Mouse (Mus musculus) erythroblast, embryonic 14.5 days (primary cell): ENCODE measurements around the gene Nxnl1. TPM values are rescaled to one million over a fixed set of nuclear protein-coding genes. Genes with fewer than 3 reads are reported as not detected.

ENCODE experiments used
- H3K27me3 ChIP-seq: 2 replicates; pipeline ENCODE4 v1.6.1; 2012; ENCODE audit warnings: inconsistent platforms; ENCODE audit not compliant: control insufficient read depth
- H3K36me3 ChIP-seq: 2 replicates; pipeline ENCODE4 v1.6.1; 2012; ENCODE audit warnings: mild to moderate bottlenecking, inconsistent platforms; ENCODE audit not compliant: control insufficient read depth
- H3K4me1 ChIP-seq: 2 replicates; pipeline ENCODE4 v1.6.1; 2012; ENCODE audit warnings: inconsistent platforms; ENCODE audit not compliant: control insufficient read depth
- H3K4me3 ChIP-seq: replicated peaks from 2 replicates; pipeline ENCODE3; 2012; ENCODE audit warnings: moderate library complexity, mild to moderate bottlenecking, inconsistent platforms
- H3K9me3 ChIP-seq: 2 replicates; pipeline ENCODE4 v1.6.1; 2012; ENCODE audit warnings: low read length, inconsistent platforms, mixed read lengths; ENCODE audit not compliant: control insufficient read depth
- GATA1 ChIP-seq: IDR thresholded peaks from 2 replicates; pipeline ENCODE4 v1.6.1; 2012; ENCODE audit warnings: low read length, inconsistent platforms, mixed read lengths
- TAL1 ChIP-seq: IDR thresholded peaks from 3 replicates; pipeline ENCODE4 v1.6.1; 2012; ENCODE audit warnings: low read length, inconsistent platforms, mixed read lengths
- polyA plus RNA-seq: library from polyadenylated mRNA; stranded (reverse); fragments of >175 nt; gene quantifications from 2 replicates; pipeline ENCODE4 v1.2.3, GENCODE M21; 2012

The Nxnl1 gene
- polyA plus RNA-seq, 1 experiment = not detected

- H3K9me3 ChIP-seq = no peaks in the 10 kb centered on the region
- H3K27me3 ChIP-seq = peaks cover 29% of the 10 kb centered on the region
- H3K36me3 ChIP-seq = no peaks in the 10 kb centered on the region
- TF ChIP-seq TAL1 = no peak
- no peak for TF ChIP-seq GATA1
- peaks cover 29% of the 10 kb centered on the region for H3K4me1 ChIP-seq
- peak within 1 kb of the TSS; percentile 43 for H3K4me3 ChIP-seq
Observed at GRCm38 (mm10) chr8:71511644-71512043, 54.8 kb downstream of the Nxnl1 start, which contains the start of gene Plvap. TSS of gene Plvap (minus strand) at chr8:71511752.

Other genes starting within 250 kb of the Nxnl1 start
- 16.3 and 17.0 TPM in 2 replicates for gene Use1, start 199.8 kb downstream of the Nxnl1 start, polyA plus RNA-seq
- 6.6 and 7.5 TPM in 2 replicates for gene Ocel1, start 195.3 kb downstream of the Nxnl1 start, polyA plus RNA-seq
- 0.41 and 0.60 TPM in 2 replicates for gene Nr2f6, start 184.6 kb downstream of the Nxnl1 start, polyA plus RNA-seq
- 0.03 and 0.10 TPM in 2 replicates for gene Ushbp1, start 170.8 kb downstream of the Nxnl1 start, polyA plus RNA-seq
- gene Babam1, start 169.7 kb downstream of the Nxnl1 start, polyA plus RNA-seq = 15.4 and 18.1 TPM in 2 replicates
- 17.4 and 17.5 TPM in 2 replicates for gene Ankle1, start 160.6 kb downstream of the Nxnl1 start, polyA plus RNA-seq
- gene Abhd8, start 102.9 kb downstream of the Nxnl1 start, polyA plus RNA-seq = 3.9 and 4.7 TPM in 2 replicates
- 18.9 and 20.4 TPM in 2 replicates for gene Mrpl34, start 101.6 kb downstream of the Nxnl1 start, polyA plus RNA-seq
- gene Dda1, start 97.4 kb downstream of the Nxnl1 start, polyA plus RNA-seq = 41.0 and 42.3 TPM in 2 replicates
- 0.09 and 0.20 TPM in 2 replicates for gene Ano8, start 80.6 kb downstream of the Nxnl1 start, polyA plus RNA-seq
- 1.2 and 1.4 TPM in 2 replicates for gene Gtpbp3, start 78.5 kb downstream of the Nxnl1 start, polyA plus RNA-seq
- 0.18 and 0.30 TPM in 2 replicates for gene Plvap, start 54.8 kb downstream of the Nxnl1 start, polyA plus RNA-seq
- gene Ccdc194, start 40.9 kb downstream of the Nxnl1 start, polyA plus RNA-seq = 0.02 TPM in 1 of 2 replicates, not detected in the other
- gene Bst2, start 29.1 kb downstream of the Nxnl1 start, polyA plus RNA-seq = 0.21 and 0.72 TPM in 2 replicates
- 2.9 and 3.6 TPM in 2 replicates for gene Mvb12a, start 23.7 kb downstream of the Nxnl1 start, polyA plus RNA-seq
- not detected in 2 replicates for gene Tmem221, start 7.7 kb downstream of the Nxnl1 start, polyA plus RNA-seq
- gene Slc27a1, start 2.3 kb upstream of the Nxnl1 start, polyA plus RNA-seq = 0.02 and 0.03 TPM in 2 replicates
- 12.5 and 16.2 TPM in 2 replicates for gene Pgls, start 25.6 kb upstream of the Nxnl1 start, polyA plus RNA-seq
- 0.10 and 0.13 TPM in 2 replicates for gene Fam129c, start 31.0 kb upstream of the Nxnl1 start, polyA plus RNA-seq
- gene Colgalt1, start 44.4 kb upstream of the Nxnl1 start, polyA plus RNA-seq = 0.41 and 0.72 TPM in 2 replicates
- gene Unc13a, start 105.2 kb upstream of the Nxnl1 start, polyA plus RNA-seq = 0.01 TPM in 1 of 2 replicates, not detected in the other
- 1.5 TPM in 2 replicates for gene Jak3, start 109.7 kb upstream of the Nxnl1 start, polyA plus RNA-seq
- 0.36 and 0.75 TPM in 2 replicates for gene Insl3, start 122.6 kb upstream of the Nxnl1 start, polyA plus RNA-seq
- 3.4 and 3.7 TPM in 2 replicates for gene B3gnt3, start 135.2 kb upstream of the Nxnl1 start, polyA plus RNA-seq
- gene Fcho1, start 159.1 kb upstream of the Nxnl1 start, polyA plus RNA-seq = 14.2 and 14.6 TPM in 2 replicates